Mouse (Mus musculus) left cerebral cortex, postnatal 25 days (tissue): Measurements from ENCODE around the gene Unc50. TPM values are rescaled to one million over a fixed set of nuclear protein-coding genes. Genes with fewer than 3 reads are reported as not detected.
A peak's percentile ranks its signal among the peaks of the same experiment; 100 is the strongest.

ENCODE experiments used
- DNase-seq, 2 experiments: peaks; one replicate each; pipeline ENCODE4 v3.0.0; 2022; ENCODE audit warnings: low spot score in 2 of 2, mixed read lengths in 1 of 2
- intact Hi-C: fragments of 180-260 bp; cut with DNase I; formaldehyde crosslinking; loops from one replicate; pipeline ENCODE4 v1.15.1; 2025
- total RNA-seq, 2 experiments: library from RNA; stranded (reverse); gene quantifications; 2 replicates each; pipeline ENCODE4 v1.2.3; 2021

Gene Unc50
- 10 to 100 TPM; 57.3 to 63.6 TPM for total RNA-seq

- intact Hi-C loops: no loop called here
- DNase-seq: peak; percentile 95 to 97
Measured at GRCm38 (mm10) chr1:37429366-37430296, at the start of gene Unc50, which contains the start of gene Coa5. Gene Unc50 (plus strand): TSS chr1:37430139. Gene Coa5 (minus strand): TSS chr1:37430103.

GRCm38 (mm10) chr1:37380913-37381312 is 49.0 kb upstream of the Unc50 start:
- DNase-seq: no peak
- intact Hi-C loops: no loop called here

GRCm38 (mm10) chr1:37384304-37384703 is 45.6 kb upstream of the Unc50 start:
- intact Hi-C loops: no loop called here
- no peak for DNase-seq

- DNase-seq: no peak
- intact Hi-C loops: no loop called here
Measured at GRCm38 (mm10) chr1:37386448-37386971, 43.4 kb upstream of the Unc50 start.

- intact Hi-C loops: no loop called here
- DNase-seq: peak; percentile 30 to 63
Measured at GRCm38 (mm10) chr1:37393174-37393573, 36.8 kb upstream of the Unc50 start.

GRCm38 (mm10) chr1:37396481-37396880 is 33.5 kb upstream of the Unc50 start:
- no peak for DNase-seq
- intact Hi-C loops: no loop called here

- no peak for DNase-seq
- intact Hi-C loops: no loop called here
Measured at GRCm38 (mm10) chr1:37398961-37399360, 31.0 kb upstream of the Unc50 start.

GRCm38 (mm10) chr1:37399734-37400133 is 30.2 kb upstream of the Unc50 start:
- no peak for DNase-seq
- intact Hi-C loops: loop anchor here (2.0 kb wide), 1 partner anchor 127 kb away; no protein-coding TSS in a partner anchor

GRCm38 (mm10) chr1:37401687-37402086 is 28.3 kb upstream of the Unc50 start:
- DNase-seq: peak; percentile 51 to 64
- intact Hi-C loops: loop anchor here (2.0 kb wide), 1 partner anchor 129 kb away; no protein-coding TSS in a partner anchor

GRCm38 (mm10) chr1:37405137-37405536 is 24.8 kb upstream of the Unc50 start:
- DNase-seq: no peak
- intact Hi-C loops: no loop called here

- no peak for DNase-seq
- intact Hi-C loops: no loop called here
Measured at GRCm38 (mm10) chr1:37407228-37407627, 22.7 kb upstream of the Unc50 start.

- intact Hi-C loops: no loop called here
Measured at GRCm38 (mm10) chr1:37408059-37408458, 21.9 kb upstream of the Unc50 start.

GRCm38 (mm10) chr1:37408678-37409077 is 21.3 kb upstream of the Unc50 start:
- intact Hi-C loops: no loop called here
- no peak for DNase-seq

More at GRCm38 (mm10) chr1:37408059-37408458, 21.9 kb upstream of the Unc50 start:
- DNase-seq: no peak

GRCm38 (mm10) chr1:37409647-37410046 is 20.3 kb upstream of the Unc50 start:
- DNase-seq: no peak
- intact Hi-C loops: no loop called here

GRCm38 (mm10) chr1:37415394-37415793 is 14.5 kb upstream of the Unc50 start:
- intact Hi-C loops: no loop called here
- DNase-seq: no peak

GRCm38 (mm10) chr1:37419420-37419819 is 10.5 kb upstream of the Unc50 start:
- intact Hi-C loops: no loop called here
- DNase-seq: peak in 1 of 2 experiments; percentile 43

GRCm38 (mm10) chr1:37427144-37427875 is 2.6 kb upstream of the Unc50 start:
- DNase-seq: no peak
- intact Hi-C loops: no loop called here

GRCm38 (mm10) chr1:37428911-37429310 is 1.0 kb upstream of the Unc50 start:
- no peak for DNase-seq
- intact Hi-C loops: no loop called here

- DNase-seq: no peak
Measured at GRCm38 (mm10) chr1:37430297-37430840, 430 bp downstream of the Unc50 start.

GRCm38 (mm10) chr1:37436419-37436818 is 6.5 kb downstream of the Unc50 start:
- intact Hi-C loops: no loop called here
- DNase-seq: no peak

More at GRCm38 (mm10) chr1:37430297-37430840, 430 bp downstream of the Unc50 start:
- intact Hi-C loops: no loop called here
